Mouse (Mus musculus) brain, embryonic 14.5 days (tissue): ENCODE data around the gene Fry.

Experiments
- CTCF ChIP-seq: fragments of 200-500 bp; IDR thresholded peaks from 2 replicates; pipeline ENCODE4 v1.5.1; 2012; ENCODE audit warnings: inconsistent platforms, mild to moderate bottlenecking, moderate library complexity, borderline replicate concordance; ENCODE audit not compliant: insufficient read depth, insufficient read length; ENCODE audit errors: extremely low read depth
- POLR2A ChIP-seq: fragments of 200-500 bp; IDR thresholded peaks from 2 replicates; pipeline ENCODE4 v1.6.1; 2012; ENCODE audit warnings: mild to moderate bottlenecking, inconsistent platforms, borderline replicate concordance; ENCODE audit not compliant: poor library complexity, insufficient read depth, insufficient read length, severe bottlenecking; ENCODE audit errors: extremely low read depth

- TF ChIP-seq POLR2A (no peak), CTCF (no peak)
Measured at GRCm38 (mm10) chr5:150219457-150219856, 101.0 kb downstream of the Fry start.
